Mouse (Mus musculus) kidney, adult 2 months (tissue): ENCODE measurements around the gene Chfr. TPM values are rescaled to one million over a fixed set of nuclear protein-coding genes. Genes with fewer than 3 reads are reported as not detected.

Experiments
- DNase-seq: peaks from one replicate; pipeline ENCODE4 v3.0.0; 2021
- H3K27ac ChIP-seq: fragments of 200-500 bp; 2 replicates; pipeline ENCODE4 v1.5.1; 2012; ENCODE audit warnings: low read depth, low read length, control low read depth, inconsistent platforms; ENCODE audit not compliant: insufficient read depth
- H3K27me3 ChIP-seq: fragments of 200-500 bp; replicated peaks from 2 replicates; pipeline ENCODE4 v1.6.1; 2012; ENCODE audit warnings: mild to moderate bottlenecking, moderate library complexity, low read length, inconsistent platforms; ENCODE audit not compliant: control insufficient read depth, insufficient read depth
- H3K36me3 ChIP-seq: fragments of 200-500 bp; 2 replicates; pipeline ENCODE4 v1.6.1; 2012; ENCODE audit warnings: mild to moderate bottlenecking, moderate library complexity, low read length, inconsistent platforms; ENCODE audit not compliant: control insufficient read depth, insufficient read depth
- H3K4me1 ChIP-seq: fragments of 200-500 bp; 2 replicates; pipeline ENCODE4 v1.6.1; 2011; ENCODE audit warnings: low read length; ENCODE audit not compliant: control insufficient read depth, insufficient read depth
- H3K4me3 ChIP-seq: fragments of 200-500 bp; 2 replicates; pipeline ENCODE4 v1.5.1; 2011; ENCODE audit warnings: mild to moderate bottlenecking, low read depth, low read length, control low read depth; ENCODE audit not compliant: insufficient read depth
- CTCF ChIP-seq: fragments of 200-500 bp; conservative IDR thresholded peaks from 2 replicates; pipeline ENCODE4 v1.5.1; 2011; ENCODE audit warnings: low read depth, mild to moderate bottlenecking, control low read depth, low read length, moderate library complexity, mixed read lengths; ENCODE audit not compliant: insufficient read depth, insufficient read length
- POLR2A ChIP-seq: fragments of 200-500 bp; IDR thresholded peaks from one replicate; pipeline ENCODE4 v1.6.1; 2011; ENCODE audit warnings: low read depth, low read length, control low read depth
- whole genome bisulfite sequencing: fragments of 180-500 bp; shearing (Covaris S2); methylation state at CpG from one replicate; pipeline ENCODE4 v1.1.7; 2018; 5-methylcytosine and 5-hydroxymethylcytosine counted together
- polyA plus RNA-seq: library from polyadenylated mRNA; depleted of rRNA; stranded (reverse); fragments of >200 nt; gene quantifications from 2 replicates; pipeline ENCODE4 v1.2.3, GENCODE M21; 2012

The Chfr gene
- polyA plus RNA-seq, 1 experiment = 23.5 TPM

DNA sequence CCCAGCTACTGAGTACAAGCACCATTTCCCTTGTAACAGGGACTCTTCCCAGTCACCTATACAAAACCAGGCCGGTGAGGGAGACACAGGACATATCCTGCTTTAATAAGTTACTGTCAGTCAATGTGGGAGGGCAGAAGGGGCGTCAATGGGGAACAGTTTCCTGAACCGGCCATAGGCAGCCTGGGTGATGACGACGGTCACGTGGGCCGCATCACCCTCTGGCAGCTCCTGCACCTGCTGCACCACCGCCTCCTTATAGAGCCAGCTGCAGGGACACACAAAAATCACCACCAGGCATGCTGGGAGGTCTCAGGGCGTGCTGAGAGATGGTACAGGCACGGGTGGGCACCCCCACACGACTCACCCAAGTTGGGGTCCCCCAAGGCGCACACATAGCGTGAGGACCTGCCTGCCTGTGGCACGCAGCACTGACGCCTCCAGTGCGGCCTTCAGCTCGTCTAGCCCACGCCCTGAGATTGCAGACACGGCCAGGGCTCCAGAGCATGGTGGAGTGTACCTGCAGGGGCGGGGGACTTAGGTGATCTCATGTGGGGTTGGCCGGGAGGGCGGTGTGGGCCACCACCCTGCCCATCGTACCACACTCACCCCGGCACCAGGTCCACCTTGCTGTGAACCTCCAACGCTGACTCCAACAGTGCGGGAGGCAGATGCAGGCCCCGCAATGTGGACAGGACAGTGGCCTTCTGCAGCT is 31.6 kb upstream of the Chfr start:
- no peaks in the 10 kb centered on the region for H3K27me3 ChIP-seq
- H3K4me1 ChIP-seq = peaks cover 5% of the 10 kb centered on the region; the same call in 1 of the 2 replicates
- no peak for DNase-seq
- 95% methylated on average over 27 of the region's 27 CpGs for WGBS
- no peaks in the 10 kb centered on the region; the same call in 1 of the 2 replicates for H3K36me3 ChIP-seq
- no peak overlapping the region for H3K27ac ChIP-seq
- no peak overlapping the region for H3K4me3 ChIP-seq
- no peak for TF ChIP-seq POLR2A
- no peak for TF ChIP-seq CTCF

DNA sequence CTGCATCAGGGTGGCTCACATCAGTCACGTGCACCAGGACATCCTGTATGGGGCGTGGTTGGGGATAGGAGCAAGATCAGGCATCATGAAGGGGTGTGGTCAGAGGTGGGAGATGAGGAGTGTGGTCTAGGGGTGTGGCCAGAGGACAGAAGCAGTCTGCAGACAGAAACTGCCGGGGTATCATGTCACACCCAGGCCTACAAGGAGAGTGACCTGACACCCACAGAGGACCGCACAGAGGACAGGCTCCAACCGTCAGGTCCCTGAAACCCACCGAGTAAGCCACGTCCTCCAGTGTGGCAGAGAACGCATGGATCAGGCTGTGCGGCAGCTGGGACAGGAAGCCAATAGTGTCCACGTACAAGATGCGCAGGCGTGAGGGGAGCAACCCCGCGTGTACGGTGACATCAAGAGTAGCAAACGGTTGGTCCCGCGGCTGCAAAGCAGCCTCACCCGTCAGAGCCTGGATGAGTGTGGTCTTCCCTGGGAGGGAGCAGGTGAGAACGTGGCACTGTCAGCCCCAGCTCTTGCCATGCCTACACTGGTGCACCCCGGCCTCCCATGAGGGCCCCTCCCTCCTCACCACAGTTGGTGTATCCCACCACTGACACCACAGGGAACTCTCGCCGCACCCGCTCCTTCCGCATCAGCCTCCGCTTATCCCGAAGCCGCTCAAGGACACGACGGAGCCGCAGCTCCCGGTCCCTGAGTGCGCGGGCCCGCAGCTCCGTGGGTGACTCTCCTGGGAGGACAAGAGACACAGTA is 30.8 kb upstream of the Chfr start:
- 95% methylated on average over 36 of the region's 36 CpGs for WGBS

DNA sequence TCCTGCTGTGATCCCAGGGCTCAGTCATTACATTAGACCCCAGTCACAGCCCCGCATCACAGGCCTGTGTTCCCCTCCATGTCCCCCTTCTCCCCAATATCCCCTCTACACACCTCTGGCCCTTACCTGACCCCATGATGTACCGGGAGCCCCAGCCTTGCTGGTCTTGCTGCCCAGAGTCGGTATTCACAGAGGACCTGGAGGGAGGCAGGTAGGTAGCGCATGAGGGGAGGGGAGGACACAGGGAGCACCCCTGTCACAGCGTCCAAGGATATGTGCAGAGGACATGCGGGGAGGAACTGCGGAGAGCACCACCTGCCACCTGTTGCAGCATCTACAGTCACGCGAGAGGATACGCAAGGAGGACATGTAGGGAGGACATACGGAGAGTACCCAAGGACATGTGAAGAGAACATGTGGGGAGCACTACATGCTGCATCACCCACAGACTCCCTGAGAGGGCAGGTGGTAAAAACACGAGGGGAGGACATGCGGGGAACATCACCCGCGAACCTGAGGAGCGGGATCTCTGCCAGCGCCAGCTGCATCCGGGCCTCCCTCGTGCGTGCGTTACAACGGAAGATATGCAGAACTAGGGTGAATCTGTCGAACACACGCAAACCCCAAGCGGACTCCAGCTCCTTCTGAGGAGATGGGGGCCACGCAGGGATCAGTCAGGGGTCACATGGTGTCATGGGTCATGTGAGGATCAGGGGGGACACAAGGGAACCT is 29.3 kb upstream of the Chfr start:
- H3K36me3 ChIP-seq = no peaks in the 10 kb centered on the region; the same call in 1 of the 2 replicates
- peaks cover 5% of the 10 kb centered on the region; the same call in 1 of the 2 replicates for H3K4me1 ChIP-seq
- H3K4me3 ChIP-seq = peak overlapping the region; percentile 73; the same call in 1 of the 2 replicates
- DNase-seq = no peak
- TF ChIP-seq POLR2A (no peak), CTCF (no peak)
- no peak overlapping the region for H3K27ac ChIP-seq
- 97% methylated on average over 26 of the region's 26 CpGs for WGBS
- no peaks in the 10 kb centered on the region for H3K27me3 ChIP-seq

More for the DNA sequence above, 30.8 kb upstream of the Chfr start:
- H3K4me1 ChIP-seq = peaks cover 5% of the 10 kb centered on the region; the same call in 1 of the 2 replicates
- H3K36me3 ChIP-seq = no peaks in the 10 kb centered on the region; the same call in 1 of the 2 replicates
- H3K27ac ChIP-seq = no peak overlapping the region
- TF ChIP-seq POLR2A (no peak), CTCF (no peak)
- no peaks in the 10 kb centered on the region for H3K27me3 ChIP-seq
- no peak overlapping the region for H3K4me3 ChIP-seq
- no peak for DNase-seq

DNA sequence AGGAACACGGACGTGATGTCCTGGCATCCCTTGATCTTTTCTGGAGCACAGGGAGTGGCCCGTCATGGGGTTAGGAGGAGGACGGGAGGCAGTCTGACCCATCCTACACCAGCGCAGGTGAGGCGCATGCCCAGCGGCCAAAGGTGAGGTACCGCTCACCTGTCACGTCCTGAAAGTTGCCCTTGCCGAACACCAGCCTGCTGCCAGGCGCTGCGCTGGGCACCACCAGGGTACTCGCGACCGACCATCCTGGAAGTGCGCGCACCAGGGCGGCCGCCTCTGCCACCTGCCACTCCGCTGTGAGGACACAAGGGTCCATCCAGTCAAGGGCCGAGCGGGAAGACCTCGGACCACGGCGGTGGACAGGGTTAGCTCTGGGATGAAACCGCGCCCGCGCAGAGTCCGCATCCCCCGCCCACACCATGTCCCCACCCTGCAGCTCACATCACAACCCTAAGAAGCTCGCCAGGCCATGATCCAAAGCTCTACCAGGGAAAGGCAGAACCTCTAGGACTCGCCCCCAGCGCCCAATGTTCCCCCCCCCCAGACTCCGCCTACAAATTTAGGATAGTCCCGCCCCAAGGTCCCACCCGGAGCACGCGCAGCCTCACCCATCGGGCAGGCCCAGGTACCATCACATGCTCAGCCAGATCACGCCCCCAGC is 28.6 kb upstream of the Chfr start:
- no peaks in the 10 kb centered on the region; the same call in 1 of the 2 replicates for H3K36me3 ChIP-seq
- peak overlapping the region; percentile 54 for H3K27ac ChIP-seq
- 11% methylated on average over 41 of the region's 41 CpGs for WGBS
- no peak for DNase-seq
- H3K27me3 ChIP-seq = no peaks in the 10 kb centered on the region
- no peaks in the 10 kb centered on the region for H3K4me1 ChIP-seq
- peak overlapping the region; percentile 73 for H3K4me3 ChIP-seq
- no peak for TF ChIP-seq CTCF
- TF ChIP-seq POLR2A = no peak

DNA sequence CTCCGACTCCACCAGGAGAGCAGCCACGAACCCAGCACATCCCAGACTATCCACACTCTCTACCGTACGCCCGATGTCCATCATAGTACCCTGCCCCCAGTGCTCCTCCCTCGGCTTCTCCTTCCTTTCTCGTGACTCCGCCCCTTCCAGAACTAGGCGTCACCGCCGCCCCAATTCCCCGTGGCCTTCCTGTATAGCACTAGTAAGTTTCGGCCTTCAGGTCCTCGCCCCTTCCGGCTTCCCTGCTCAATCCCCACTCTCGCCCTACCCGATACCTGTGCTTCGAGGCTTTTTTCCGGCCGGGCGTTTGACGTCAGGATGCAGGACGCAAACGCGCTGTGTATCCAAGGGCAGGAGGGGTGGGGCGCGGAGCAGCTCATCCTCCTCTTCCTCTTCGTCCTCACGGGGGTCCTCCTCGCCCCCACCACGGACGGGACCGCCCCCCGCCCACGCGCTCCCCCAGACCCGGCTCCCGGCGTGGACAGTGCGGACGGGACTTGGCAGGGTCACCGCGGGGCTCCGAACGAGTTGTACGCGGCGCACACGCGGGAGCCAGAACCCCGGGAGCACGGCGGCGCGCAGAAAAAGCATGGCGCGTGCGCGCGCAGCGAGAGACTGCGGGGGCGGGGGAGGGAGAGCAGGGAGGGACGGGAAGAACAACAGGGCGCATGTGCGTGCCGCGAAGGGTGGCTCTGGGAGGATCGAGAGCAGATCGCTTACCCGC is 27.9 kb upstream of the Chfr start, which contains the start of gene Gtpbp6:
Gtpbp6 (minus strand) TSS at position 617 of the 724 bp plus-strand sequence.
- no peaks in the 10 kb centered on the region; the same call in 1 of the 2 replicates for H3K36me3 ChIP-seq
- peak; percentile 99 for DNase-seq
- WGBS = under 1% methylated on average over 71 of the region's 71 CpGs

DNA sequence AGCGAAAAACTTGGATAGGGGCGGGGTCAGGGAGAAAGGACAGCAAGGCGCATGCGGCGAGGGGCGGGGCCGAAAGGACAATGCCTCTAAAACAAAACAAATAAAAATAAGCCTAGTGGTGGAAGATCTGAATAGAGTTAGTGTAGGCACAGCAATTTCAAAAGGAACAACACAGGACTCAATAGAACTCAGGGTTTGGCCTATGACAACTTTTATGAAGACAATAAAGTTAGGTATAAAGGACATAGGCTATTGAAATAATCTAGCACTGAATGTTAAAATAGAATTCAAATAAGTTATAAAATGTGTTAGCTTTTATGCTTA is 27.4 kb upstream of the Chfr start:
- Histone ChIP-seq H3K4me3 (no peak overlapping the region), H3K27ac (peak overlapping the region; percentile 26; the same call in 1 of the 2 replicates)
- under 1% methylated on average over 7 of the region's 7 CpGs for WGBS

More for the DNA sequence above, 27.9 kb upstream of the Chfr start, which contains the start of gene Gtpbp6:
- no peaks in the 10 kb centered on the region for H3K27me3 ChIP-seq
- peak within 1 kb of the TSS; percentile 54 for H3K27ac ChIP-seq
- peak within 1 kb of the TSS; percentile 73 for H3K4me3 ChIP-seq
- H3K4me1 ChIP-seq = no peaks in the 10 kb centered on the region
- TF ChIP-seq POLR2A (no peak), CTCF (no peak)

More for the DNA sequence above, 27.4 kb upstream of the Chfr start:
- no peak for DNase-seq
- no peaks in the 10 kb centered on the region for H3K27me3 ChIP-seq
- no peaks in the 10 kb centered on the region; the same call in 1 of the 2 replicates for H3K36me3 ChIP-seq
- TF ChIP-seq POLR2A (no peak), CTCF (no peak)
- H3K4me1 ChIP-seq = no peaks in the 10 kb centered on the region
